Mouse (Mus musculus): Measurements from ENCODE around the gene Myof.
A peak's percentile ranks its signal among the peaks of the same experiment; 100 is the strongest.

Gene Myof

DNA sequence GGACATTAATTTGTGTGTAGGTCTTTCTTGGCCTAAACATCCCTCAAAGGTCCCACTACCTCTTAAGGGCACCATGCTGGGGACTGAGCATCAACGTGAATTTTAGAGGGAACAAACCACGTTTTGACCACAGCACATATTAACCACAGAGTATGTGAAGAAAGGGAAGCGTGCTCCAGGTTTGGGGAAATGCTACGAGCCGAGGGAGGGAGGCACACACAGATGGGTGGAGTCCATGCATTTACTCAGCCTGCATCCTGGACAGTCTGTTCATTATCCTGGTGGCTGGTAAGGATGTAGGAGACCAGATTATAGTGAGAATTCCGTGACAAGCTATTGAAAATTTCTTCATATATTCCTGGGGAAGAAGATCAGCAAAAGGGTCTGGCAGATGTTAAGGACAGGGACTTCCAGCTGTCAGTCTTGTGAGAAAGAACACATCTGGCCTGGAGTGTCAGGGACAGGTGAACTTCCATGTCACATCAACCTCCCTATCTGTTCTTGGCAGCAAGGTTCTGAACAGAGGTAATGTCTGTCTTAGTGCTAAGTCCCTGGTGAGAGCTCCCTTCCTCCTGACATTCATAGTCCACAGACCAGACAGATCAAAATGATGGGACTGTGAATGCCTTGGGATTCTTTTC, 166.7 kb downstream of the Myof start:
- DNase-seq (ENCODE audit: low read depth, low spot score) = no peak

DNA sequence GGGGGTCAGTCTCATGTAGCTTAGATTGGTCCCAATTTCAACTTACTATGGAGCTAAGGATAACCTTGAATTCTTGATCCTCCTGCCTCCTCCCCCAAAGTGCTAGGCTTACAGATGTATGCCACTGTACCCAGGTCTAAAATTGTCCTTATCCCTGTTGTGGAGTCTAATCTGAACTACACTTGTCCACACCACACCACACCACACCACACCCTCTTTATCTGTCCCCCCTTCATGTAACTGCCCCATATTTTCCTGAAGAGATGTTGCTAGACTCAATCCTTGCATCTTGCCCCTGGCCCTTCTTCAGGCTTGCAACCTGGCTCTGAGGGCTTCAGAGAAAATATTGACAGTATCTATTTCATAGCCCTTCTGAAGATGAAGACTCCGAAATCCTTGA, 169.9 kb downstream of the Myof start:
- DNase-seq (ENCODE audit: low read depth, low spot score) = no peak

GRCm38 (mm10) chr19:37867592-37867991, 175.8 kb downstream of the Myof start:
- no peak for DNase-seq (ENCODE audit: low read depth, low spot score)

GRCm38 (mm10) chr19:37866994-37867393, 176.4 kb downstream of the Myof start:
- DNase-seq (ENCODE audit: low read depth, low spot score) = no peak

GRCm38 (mm10) chr19:37861171-37861570, 182.2 kb downstream of the Myof start:
- no peak for DNase-seq (ENCODE audit: low read depth, low spot score)

DNA sequence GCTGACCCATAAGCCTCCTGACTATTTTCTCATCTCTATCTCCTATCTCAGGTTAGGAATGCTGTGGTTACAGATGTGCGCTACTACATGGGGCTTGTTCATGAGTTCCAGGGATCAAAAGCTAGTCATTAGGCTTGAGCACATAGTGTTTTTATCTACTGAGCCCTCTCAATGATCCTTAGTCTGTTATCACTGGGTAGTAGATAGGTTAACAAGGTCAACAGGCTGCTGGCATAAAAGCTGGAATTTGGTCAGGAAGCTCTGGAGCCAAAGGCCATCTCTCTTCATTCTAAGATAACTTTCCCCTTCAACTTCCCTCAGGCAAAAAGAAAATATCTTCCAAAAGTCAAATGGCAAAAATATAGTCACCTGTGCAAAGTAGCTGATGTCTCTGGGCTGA, 183.1 kb downstream of the Myof start:
- no peak for DNase-seq (ENCODE audit: low read depth, low spot score)

GRCm38 (mm10) chr19:37858406-37859081, 184.8 kb downstream of the Myof start:
- no peak for DNase-seq (ENCODE audit: low read depth, low spot score)

DNA sequence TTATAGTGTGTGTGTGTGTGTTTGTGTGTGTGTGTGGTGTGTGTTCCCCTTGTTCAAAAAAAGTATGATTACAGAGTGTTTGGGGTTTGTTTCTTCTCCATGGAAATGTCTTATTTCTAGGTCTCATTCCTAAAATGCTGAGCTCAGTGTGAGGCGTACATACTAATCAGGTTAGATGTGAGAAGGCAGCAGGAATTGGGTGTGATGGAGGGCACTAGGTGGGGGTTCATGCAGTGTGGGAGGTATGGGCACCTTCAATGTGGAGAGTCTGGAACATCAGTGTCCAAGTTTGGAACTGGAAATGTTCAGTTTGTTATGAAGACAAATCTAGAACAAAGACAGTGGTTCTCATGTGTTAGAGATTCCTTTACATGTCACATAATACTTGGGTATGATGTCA, 191.3 kb downstream of the Myof start:
- no peak for DNase-seq (ENCODE audit: low read depth, low spot score)

- peak; percentile 15 for DNase-seq (ENCODE audit: low read depth, low spot score)
These were observed 191.8 kb downstream of the Myof start for GRCm38 (mm10) chr19:37851590-37852038.

Data from A20 (cell line).